Mouse (Mus musculus) inflammation-experienced regulatory T-cells, adult 6 months (primary cell): ENCODE data around the gene Il9. TPM values are rescaled to one million over a fixed set of nuclear protein-coding genes. Genes with fewer than 3 reads are reported as not detected.

Experiments
- ATAC-seq: one replicate; pipeline ENCODE4 v1.8.0; 2017
- polyA plus RNA-seq, 3 experiments: library from polyadenylated mRNA; unstranded; fragments of 100-300 nt; shearing (Covaris generic); gene quantifications; one replicate each; pipeline ENCODE4 v1.2.1; 2017

Il9 gene
- polyA plus RNA-seq, 3 experiments from 2014 or later = not detected

GRCm38 (mm10) chr13:56471211-56471610, 10.8 kb downstream of the Il9 start:
- no peak for ATAC-seq

GRCm38 (mm10) chr13:56468536-56468935, 13.5 kb downstream of the Il9 start:
- no peak for ATAC-seq

- no peak for ATAC-seq
Measured at GRCm38 (mm10) chr13:56467786-56468185, 14.3 kb downstream of the Il9 start.

DNA sequence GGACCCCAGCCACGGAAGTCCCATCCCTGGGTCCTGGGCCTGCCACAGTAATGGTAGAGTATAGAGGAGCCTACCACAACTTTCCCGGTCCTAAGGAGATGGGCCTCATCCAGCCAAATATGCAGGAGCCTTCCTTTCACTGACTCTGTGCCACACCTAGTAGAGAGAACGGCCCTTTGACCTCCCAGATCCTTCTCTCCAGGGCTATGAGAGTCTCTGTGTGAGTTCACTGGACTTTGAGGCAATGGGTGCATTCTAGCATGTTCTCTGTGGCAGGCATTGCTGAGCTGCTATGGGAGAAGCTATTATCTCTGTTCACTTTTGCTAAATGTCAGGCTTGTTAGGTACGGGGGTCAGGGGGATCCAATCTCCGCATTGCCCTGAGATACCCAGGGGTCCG, 18.3 kb downstream of the Il9 start:
- no peak for ATAC-seq

DNA sequence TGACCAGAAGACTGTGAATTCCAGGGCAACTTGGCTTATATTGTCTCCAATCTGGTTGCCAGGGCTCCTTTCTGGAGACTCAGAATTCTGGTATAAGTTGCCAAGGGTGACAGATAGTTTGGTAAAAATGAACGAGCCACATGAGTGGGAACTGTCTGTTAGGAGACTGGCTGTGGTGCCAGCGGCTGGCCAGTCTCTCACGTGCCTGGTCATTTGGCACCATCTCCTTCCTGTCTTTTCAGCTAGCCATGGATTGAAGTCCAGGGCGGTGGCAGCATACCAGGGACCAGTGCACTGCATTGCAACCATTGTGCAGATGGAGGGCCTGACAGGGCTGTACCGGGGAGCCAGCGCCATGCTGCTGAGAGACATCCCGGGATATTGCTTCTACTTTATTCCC, 18.8 kb downstream of the Il9 start:
- no peak for ATAC-seq

GRCm38 (mm10) chr13:56462791-56463190, 19.3 kb downstream of the Il9 start:
- no peak for ATAC-seq

- no peak for ATAC-seq
Measured at GRCm38 (mm10) chr13:56461460-56461859, 20.6 kb downstream of the Il9 start.

- no peak for ATAC-seq
Measured at GRCm38 (mm10) chr13:56458001-56458400, 24.0 kb downstream of the Il9 start.

GRCm38 (mm10) chr13:56450035-56450434, 32.0 kb downstream of the Il9 start:
- ATAC-seq = no peak

DNA sequence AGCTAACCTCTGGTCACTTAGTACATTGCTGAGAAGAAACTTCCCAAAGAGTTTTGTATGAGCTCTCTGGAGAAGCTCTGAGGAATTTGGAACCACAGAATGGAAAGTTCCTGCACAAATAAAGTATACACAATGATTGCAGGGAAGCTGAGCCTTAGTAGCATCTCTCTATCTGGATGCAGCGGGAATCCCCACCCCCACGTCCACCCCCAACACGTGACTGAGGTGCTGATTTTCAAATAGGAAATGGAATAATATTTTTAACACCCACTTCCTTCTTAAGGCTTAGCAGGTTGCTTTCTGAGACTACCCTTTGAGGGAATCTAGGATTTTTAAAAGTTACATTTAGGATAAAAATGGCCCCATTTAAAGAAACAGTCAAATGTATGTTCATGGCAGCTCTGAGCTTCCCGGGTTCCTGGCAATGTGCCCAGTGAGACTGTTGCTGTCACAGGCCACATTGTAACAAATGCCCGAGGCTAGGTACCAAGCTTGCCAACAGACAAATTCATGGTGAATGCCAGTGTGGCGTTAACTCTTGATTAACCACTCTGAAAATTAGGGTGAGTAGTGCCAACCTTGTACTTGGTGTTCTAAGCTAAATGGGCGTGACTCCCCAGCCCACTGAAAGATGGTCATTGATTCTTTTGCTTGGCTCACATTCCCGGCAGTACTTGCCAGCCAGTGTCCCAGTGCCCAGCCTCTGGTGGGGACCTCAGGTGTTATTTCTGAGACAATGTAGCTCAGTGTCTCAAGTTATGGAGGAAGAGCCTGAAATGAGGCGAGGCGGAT, 32.6 kb downstream of the Il9 start:
- ATAC-seq = no peak

DNA sequence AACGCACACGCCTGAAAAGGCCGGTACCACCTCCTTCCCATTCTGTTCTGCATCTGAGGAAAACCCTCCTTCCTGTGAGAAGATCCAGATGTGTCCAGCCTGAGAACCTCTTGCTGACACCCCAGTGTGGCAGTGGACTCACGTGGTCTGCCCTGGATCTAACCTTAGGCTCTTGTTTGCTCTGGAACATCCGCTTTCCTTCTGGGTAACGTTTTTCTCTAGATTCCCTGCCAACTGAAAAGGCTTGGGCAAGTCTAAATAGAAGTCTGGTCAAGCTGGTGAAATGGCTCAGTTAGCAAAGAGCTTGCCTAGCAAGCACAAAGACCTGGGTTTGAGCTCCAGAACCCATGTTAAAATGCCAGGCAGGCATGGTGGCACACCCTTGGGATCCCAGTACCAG, 37.0 kb downstream of the Il9 start:
- ATAC-seq = no peak

GRCm38 (mm10) chr13:56444112-56444511, 37.9 kb downstream of the Il9 start:
- no peak for ATAC-seq

DNA sequence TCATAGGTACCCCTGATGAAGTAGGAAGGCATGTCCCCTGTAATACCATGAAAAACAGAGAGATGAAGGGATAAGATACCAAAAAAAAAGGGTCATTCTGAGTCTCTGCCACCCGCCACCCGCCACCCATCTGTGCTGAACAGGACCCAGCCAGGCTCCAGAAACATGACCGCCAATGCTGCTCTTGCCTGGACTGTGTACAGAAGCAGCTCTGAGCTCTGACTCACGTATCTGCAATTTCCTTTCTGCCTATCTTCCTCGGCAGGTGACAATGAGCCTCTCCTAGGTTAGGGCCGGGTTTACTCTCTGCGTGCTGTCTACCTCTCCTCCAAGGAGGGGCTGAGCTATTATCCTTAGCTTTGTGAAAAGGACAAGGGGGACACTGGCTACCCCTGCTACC, 38.6 kb downstream of the Il9 start:
- ATAC-seq = no peak

- ATAC-seq = no peak
Measured at GRCm38 (mm10) chr13:56438211-56439075, 43.6 kb downstream of the Il9 start, which contains the start of gene Slc25a48. Slc25a48 (plus strand) TSS chr13:56438355.

DNA sequence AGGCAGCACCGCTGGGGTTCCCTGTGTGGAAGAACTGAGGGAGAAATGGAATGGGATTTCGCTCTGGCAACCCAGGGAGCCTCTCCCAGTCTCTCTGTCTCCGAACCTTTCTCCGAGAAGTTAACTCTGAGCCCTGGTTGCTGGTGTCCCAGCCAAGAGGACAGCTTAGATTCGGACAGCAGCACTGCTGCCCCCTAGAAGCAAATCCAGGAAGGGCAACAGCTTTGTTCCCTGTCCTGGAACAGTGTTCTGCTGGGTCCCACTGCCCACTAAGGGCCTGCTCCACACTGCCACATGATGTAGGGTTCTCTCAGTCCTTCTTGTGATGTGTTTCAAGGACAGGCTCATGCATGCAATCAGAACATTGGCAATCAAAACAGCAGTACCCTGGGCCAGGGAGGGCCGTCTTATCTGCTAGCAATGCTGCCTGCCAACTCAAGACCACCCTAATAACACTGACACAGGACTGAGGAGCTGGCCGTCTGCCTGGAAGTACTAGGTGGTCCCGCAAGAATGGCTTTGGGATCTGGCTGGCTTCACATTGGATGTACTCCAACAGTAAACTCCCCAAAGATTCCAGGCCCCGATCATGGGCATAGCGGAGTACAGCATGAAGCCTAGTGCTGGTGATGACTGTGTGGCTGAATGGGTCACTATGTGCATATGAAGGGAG, 46.3 kb downstream of the Il9 start:
- no peak for ATAC-seq

DNA sequence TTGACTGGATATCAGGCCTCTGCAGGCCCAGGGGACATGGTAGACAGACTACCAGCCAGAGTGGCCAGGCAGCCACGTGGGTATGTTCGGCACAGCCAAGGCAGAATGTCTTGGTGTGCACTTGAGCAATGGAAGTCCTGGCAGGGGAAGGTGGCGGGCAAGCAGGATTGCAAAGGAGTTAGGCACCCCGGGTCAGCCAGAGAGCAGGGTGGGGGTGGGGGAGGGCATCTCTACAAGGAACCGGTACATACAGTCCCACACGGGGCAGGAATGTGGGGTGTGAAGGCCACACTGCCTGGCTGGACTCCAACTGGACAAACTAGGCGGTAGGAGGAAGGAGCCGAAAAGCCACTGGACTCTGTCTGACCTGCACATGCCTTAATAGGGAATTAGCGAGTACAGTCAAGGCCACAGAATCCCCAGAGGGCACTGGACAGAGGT, 47.7 kb downstream of the Il9 start:
- no peak for ATAC-seq

- no peak for ATAC-seq
Measured at GRCm38 (mm10) chr13:56433466-56433865, 48.6 kb downstream of the Il9 start.

DNA sequence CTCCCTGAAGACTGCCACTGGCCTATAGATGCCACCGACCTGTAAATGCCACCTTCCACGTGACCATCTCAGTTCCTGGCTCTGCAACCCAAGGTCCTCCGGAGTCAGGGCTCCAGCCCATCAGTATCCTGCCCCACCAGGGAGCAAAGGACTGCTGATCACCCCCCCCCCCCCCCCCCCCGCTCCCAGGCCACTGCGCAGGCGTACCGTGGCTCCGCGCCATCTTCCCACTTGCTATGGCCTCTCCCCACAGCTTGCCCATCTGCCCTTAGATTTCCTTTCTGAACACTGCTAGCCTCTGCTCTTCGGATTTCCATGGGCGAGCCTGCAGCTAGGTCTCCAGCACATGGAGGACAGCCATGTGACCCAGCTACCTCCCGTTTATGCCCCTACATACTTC, 49.5 kb downstream of the Il9 start:
- ATAC-seq = no peak

Other genes with a start within 250 kb of the Il9 start
- gene Neurog1, start 230.1 kb downstream of the Il9 start, polyA plus RNA-seq = not detected
- not detected for gene Cxcl14, start 185.7 kb downstream of the Il9 start, polyA plus RNA-seq
- gene Gm3045, start 55.7 kb downstream of the Il9 start, polyA plus RNA-seq = not detected
- not detected for gene Slc25a48, start 43.9 kb downstream of the Il9 start, polyA plus RNA-seq
- gene Fbxl21, start 40.2 kb upstream of the Il9 start, polyA plus RNA-seq = 1 to 10 TPM in 2 of 3 experiments, under 1 TPM in 1; 0.23 to 2.1 (median 1.5) TPM
- not detected for gene Lect2, start 66.3 kb upstream of the Il9 start, polyA plus RNA-seq
- gene Tgfbi, start 127.3 kb upstream of the Il9 start, polyA plus RNA-seq = 1 to 10 TPM in 1 of 3 experiments, under 1 TPM in 1, not detected in 1; 0.41 to 1.1 TPM
- gene Smad5, start 220.8 kb upstream of the Il9 start, polyA plus RNA-seq = 10 to 100 TPM in 2 of 3 experiments, 1 to 10 TPM in 1; 7.3 to 10.6 (median 10.5) TPM